Mouse (Mus musculus): Measurements from ENCODE around the gene Cdk8. TPM values are rescaled to one million over a fixed set of nuclear protein-coding genes. Genes with fewer than 3 reads are reported as not detected.
A peak's percentile ranks its signal among the peaks of the same experiment; 100 is the strongest.

Cdk8 gene
- polyA plus RNA-seq, 1 experiment from 2014 or later = 15.9 TPM

DNA sequence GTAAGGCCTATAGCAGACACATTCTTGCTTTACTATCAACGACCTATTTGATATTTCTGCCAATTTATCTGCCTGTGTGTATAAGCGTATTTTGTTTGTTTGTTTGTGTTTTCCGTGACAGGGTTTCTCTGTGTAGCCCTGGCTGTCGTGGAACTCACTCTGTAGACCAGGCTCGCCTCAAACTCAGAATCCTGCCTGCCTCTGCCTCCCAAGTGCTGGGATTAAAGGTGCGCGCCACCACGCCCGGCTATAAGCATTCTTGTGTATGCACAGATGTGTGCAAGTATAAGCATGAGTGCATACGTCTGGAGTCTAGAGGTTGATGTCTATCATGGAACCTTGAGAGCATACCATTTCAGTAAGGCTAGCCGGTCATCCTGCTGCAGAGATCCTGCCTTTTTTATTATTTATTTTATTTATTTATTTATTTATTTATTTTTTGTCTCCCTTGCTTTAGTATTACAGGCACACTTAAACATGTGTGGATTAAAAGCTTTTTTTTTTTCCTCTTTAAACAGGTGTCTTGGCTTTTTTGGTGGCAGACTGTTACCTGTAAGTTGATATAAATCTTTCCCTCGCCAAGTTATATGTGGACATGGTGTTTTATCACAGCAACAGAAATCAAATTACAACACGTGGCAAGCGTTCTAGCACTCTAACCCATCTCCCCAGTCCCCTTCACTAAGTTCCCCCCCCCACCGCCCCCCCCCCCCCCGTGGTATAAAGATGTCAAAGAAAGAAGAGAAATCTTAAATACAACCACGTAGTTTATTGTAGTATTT lies 970 bp upstream of the Cdk8 start:
- peak overlapping the region; percentile 88 for H3K9ac ChIP-seq (ENCODE audit: low read length)
- H3K27ac ChIP-seq (ENCODE audit: low read depth, low read length) = peak overlapping the region; percentile 97; the same call in 1 of the 2 replicates
- no peaks in the 10 kb centered on the region for H3K9me3 ChIP-seq (replicated peaks; ENCODE audit: control insufficient read depth, low read length)
- peak overlapping the region; percentile 72 for H3K4me3 ChIP-seq (ENCODE audit: low read depth, low read length)
- peak overlapping the region; percentile 80 for H3K4me2 ChIP-seq (ENCODE audit: low read length)
- ATAC-seq (peak; percentile 7), DNase-seq (ENCODE audit: low spot score) (no peak)
- WGBS = 58% methylated on average over 17 of the region's 17 CpGs
- H3K4me1 ChIP-seq (ENCODE audit: control insufficient read depth, insufficient read depth, low read length) = peaks cover 10% of the 10 kb centered on the region
- H3K27me3 ChIP-seq (replicated peaks; ENCODE audit: control insufficient read depth, insufficient read depth, low read length) = no peaks in the 10 kb centered on the region
- H3K36me3 ChIP-seq (ENCODE audit: control insufficient read depth, insufficient read depth, low read length) = no peaks in the 10 kb centered on the region

DNA sequence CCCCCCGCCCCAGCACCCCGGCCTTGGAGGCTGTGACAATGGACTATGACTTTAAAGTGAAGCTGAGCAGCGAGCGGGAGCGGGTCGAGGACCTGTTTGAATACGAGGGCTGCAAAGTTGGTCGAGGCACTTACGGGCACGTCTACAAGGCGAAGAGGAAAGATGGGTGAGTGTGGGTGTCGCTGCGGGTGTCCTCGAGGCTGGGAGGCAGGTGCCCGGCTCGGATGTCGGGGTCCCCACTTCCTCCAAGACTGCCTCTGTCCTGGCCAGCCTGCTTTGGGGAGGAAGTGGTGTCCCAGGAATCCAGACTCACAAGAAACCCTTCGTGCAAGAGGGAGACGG lies 596 bp downstream of the Cdk8 start:
- Histone ChIP-seq H3K4me1 (ENCODE audit: control insufficient read depth, insufficient read depth, low read length) (peaks cover 10% of the 10 kb centered on the region), H3K36me3 (ENCODE audit: control insufficient read depth, insufficient read depth, low read length) (no peaks in the 10 kb centered on the region), H3K9me3 (replicated peaks; ENCODE audit: control insufficient read depth, low read length) (no peaks in the 10 kb centered on the region), H3K4me2 (ENCODE audit: low read length) (peak overlapping the region; percentile 80), H3K9ac (ENCODE audit: low read length) (peak overlapping the region; percentile 88), H3K4me3 (ENCODE audit: low read depth, low read length) (peak overlapping the region; percentile 72), H3K27ac (ENCODE audit: low read depth, low read length) (peak overlapping the region; percentile 97), H3K27me3 (replicated peaks; ENCODE audit: control insufficient read depth, insufficient read depth, low read length) (no peaks in the 10 kb centered on the region)
- ATAC-seq (no peak; the same call in 1 of the 2 replicates), DNase-seq (ENCODE audit: low spot score) (no peak)
- WGBS = under 1% methylated on average over 19 of the region's 19 CpGs

DNA sequence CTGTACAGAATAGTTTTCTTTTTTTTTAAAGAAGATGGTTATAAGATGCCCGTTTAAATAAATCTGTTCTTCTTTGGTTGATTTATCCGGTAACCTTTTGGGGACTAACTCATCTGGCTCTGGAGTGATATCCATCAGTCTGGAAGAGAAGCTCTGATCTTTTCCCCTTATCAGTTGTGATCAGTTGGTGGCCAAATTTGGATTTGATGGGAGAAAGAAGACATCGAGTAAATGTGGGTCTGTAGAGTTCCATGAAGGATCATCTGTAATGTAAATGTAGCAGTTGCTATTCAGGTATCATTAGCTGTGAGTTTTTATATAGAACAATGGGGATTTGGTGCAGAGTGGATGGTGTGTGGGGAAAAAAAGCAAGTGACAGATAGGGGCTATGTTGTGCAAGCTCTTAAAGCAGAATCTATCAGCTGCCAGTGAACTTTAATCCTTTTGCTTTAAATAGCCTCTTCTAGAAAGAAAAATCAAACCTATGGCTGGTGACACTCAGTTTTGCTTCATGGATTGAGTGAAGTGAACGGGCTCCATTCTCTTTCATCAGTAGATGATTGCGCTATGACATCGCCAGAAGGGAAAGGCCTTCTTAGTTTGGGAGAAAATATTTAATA lies 1.1 kb downstream of the Cdk8 start:
- peak overlapping the region; percentile 80 for H3K4me2 ChIP-seq (ENCODE audit: low read length)
- no peaks in the 10 kb centered on the region for H3K9me3 ChIP-seq (replicated peaks; ENCODE audit: control insufficient read depth, low read length)
- ATAC-seq (no peak), DNase-seq (ENCODE audit: low spot score) (peak; percentile 5)
- H3K27me3 ChIP-seq (replicated peaks; ENCODE audit: control insufficient read depth, insufficient read depth, low read length) = no peaks in the 10 kb centered on the region
- H3K36me3 ChIP-seq (ENCODE audit: control insufficient read depth, insufficient read depth, low read length) = no peaks in the 10 kb centered on the region
- peaks cover 10% of the 10 kb centered on the region for H3K4me1 ChIP-seq (ENCODE audit: control insufficient read depth, insufficient read depth, low read length)
- WGBS = 34% methylated on average over 6 of the region's 6 CpGs
- peak overlapping the region; percentile 72 for H3K4me3 ChIP-seq (ENCODE audit: low read depth, low read length)
- H3K27ac ChIP-seq (ENCODE audit: low read depth, low read length) = no peak overlapping the region
- peak overlapping the region; percentile 88 for H3K9ac ChIP-seq (ENCODE audit: low read length)

DNA sequence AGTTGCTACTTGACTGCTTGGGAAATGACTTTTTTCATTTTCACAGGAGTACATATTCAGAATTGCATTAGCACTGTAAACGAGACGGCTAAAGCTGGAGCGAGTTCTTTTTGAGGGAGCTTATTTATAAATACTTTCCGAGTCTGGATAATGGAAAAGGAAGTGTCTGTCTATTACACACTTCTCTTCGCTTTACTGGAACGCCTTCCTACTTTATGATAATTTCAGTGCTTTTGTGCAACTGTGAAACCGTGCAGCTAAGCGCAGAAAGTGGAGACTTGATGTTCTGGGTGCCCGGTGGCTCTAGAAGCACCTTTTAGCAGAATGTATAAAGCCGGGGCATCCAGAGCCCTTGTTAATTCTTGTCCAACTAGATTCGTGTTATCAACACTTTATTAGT lies 1.8 kb downstream of the Cdk8 start:
- Histone ChIP-seq H3K27me3 (replicated peaks; ENCODE audit: control insufficient read depth, insufficient read depth, low read length) (no peaks in the 10 kb centered on the region), H3K4me1 (ENCODE audit: control insufficient read depth, insufficient read depth, low read length) (peaks cover 10% of the 10 kb centered on the region), H3K27ac (ENCODE audit: low read depth, low read length) (no peak overlapping the region), H3K36me3 (ENCODE audit: control insufficient read depth, insufficient read depth, low read length) (no peaks in the 10 kb centered on the region), H3K9me3 (replicated peaks; ENCODE audit: control insufficient read depth, low read length) (no peaks in the 10 kb centered on the region), H3K4me2 (ENCODE audit: low read length) (peak overlapping the region; percentile 80), H3K9ac (ENCODE audit: low read length) (peak overlapping the region; percentile 88), H3K4me3 (ENCODE audit: low read depth, low read length) (peak overlapping the region; percentile 72)
- 62% methylated on average over 11 of the region's 11 CpGs for WGBS
- ATAC-seq (no peak), DNase-seq (ENCODE audit: low spot score) (no peak)

DNA sequence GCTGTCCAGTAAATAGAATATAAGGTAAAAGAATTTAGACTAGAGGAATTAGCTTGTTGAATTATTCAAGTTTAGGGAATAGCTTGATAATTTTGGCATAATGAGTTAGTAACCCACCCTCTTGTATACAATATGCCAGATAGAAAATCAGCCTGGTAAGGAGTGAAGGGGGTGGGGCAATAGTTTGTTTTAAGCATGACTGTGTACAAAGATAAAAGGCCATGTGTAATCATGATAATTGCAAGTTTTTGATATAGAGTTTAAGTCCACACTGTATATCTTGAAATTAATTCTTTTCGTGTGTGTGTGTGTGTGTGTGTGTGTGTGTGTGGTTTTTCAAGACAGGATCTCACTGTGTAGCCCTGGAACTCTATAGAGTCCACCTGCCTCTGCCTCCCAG lies 3.3 kb downstream of the Cdk8 start:
- Histone ChIP-seq H3K4me2 (ENCODE audit: low read length) (no peak overlapping the region), H3K4me1 (ENCODE audit: control insufficient read depth, insufficient read depth, low read length) (peaks cover 10% of the 10 kb centered on the region), H3K9ac (ENCODE audit: low read length) (no peak overlapping the region), H3K27me3 (replicated peaks; ENCODE audit: control insufficient read depth, insufficient read depth, low read length) (no peaks in the 10 kb centered on the region), H3K9me3 (replicated peaks; ENCODE audit: control insufficient read depth, low read length) (no peaks in the 10 kb centered on the region), H3K36me3 (ENCODE audit: control insufficient read depth, insufficient read depth, low read length) (0 out of 2 replicates have a peak, but pooled peaks cover 2% of the 10 kb centered on the region), H3K4me3 (ENCODE audit: low read depth, low read length) (no peak overlapping the region), H3K27ac (ENCODE audit: low read depth, low read length) (no peak overlapping the region)
- 90% methylated on average over 1 of the region's 1 CpGs for WGBS
- no peak for ATAC-seq
- DNase-seq (ENCODE audit: low spot score) = no peak

DNA sequence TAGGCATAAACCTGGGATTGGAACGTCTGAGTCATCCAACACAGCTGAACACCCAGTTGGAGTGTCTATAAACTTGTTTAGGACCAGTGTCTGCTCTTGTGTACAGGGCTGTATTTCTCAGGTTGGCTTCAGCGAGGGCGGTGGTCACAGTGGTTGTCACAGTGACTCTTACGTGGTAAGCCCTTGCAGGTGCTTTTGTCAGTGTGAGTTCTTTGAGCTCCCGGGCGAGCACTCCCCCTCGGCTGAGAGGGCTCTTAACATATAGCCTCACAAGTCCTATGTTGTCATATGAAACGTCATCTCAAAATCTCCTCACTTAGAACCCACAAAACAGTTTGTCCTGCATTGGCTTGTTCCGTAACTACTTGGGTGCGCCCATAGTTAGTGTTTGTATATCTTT lies 7.2 kb downstream of the Cdk8 start:
- no peak for ATAC-seq
- Histone ChIP-seq H3K4me1 (ENCODE audit: control insufficient read depth, insufficient read depth, low read length) (peaks cover 5% of the 10 kb centered on the region; the same call in 1 of the 2 replicates), H3K36me3 (ENCODE audit: control insufficient read depth, insufficient read depth, low read length) (0 out of 2 replicates have a peak, but pooled peaks cover 2% of the 10 kb centered on the region), H3K4me2 (ENCODE audit: low read length) (no peak overlapping the region), H3K9ac (ENCODE audit: low read length) (no peak overlapping the region), H3K27ac (ENCODE audit: low read depth, low read length) (no peak overlapping the region), H3K9me3 (replicated peaks; ENCODE audit: control insufficient read depth, low read length) (no peaks in the 10 kb centered on the region), H3K27me3 (replicated peaks; ENCODE audit: control insufficient read depth, insufficient read depth, low read length) (no peaks in the 10 kb centered on the region), H3K4me3 (ENCODE audit: low read depth, low read length) (no peak overlapping the region)
- WGBS = 86% methylated on average over 10 of the region's 10 CpGs
- DNase-seq (ENCODE audit: low spot score) = no peak

DNA sequence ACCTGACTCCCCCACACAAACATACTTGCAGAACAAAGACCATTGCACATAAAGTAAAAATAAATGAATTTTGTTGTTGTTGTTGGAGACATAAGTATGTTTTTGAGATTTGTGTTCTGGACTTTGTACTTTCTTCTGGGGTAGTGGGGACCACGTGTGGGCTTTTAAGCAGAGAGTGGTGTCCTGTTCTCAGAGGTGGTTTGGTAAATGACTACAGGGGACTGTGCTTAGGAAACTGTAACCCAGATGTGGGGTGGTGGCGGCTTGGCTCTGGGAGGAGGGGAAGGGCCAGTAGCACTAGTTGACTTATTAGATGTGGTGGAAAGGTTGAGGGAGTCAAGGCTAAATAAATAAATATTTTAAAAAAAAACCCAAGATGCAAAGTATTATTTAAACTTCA lies 9.7 kb downstream of the Cdk8 start:
- ATAC-seq = no peak
- 0 out of 2 replicates have a peak, but pooled peaks cover 2% of the 10 kb centered on the region for H3K36me3 ChIP-seq (ENCODE audit: control insufficient read depth, insufficient read depth, low read length)
- WGBS = 92% methylated on average over 2 of the region's 2 CpGs

DNA sequence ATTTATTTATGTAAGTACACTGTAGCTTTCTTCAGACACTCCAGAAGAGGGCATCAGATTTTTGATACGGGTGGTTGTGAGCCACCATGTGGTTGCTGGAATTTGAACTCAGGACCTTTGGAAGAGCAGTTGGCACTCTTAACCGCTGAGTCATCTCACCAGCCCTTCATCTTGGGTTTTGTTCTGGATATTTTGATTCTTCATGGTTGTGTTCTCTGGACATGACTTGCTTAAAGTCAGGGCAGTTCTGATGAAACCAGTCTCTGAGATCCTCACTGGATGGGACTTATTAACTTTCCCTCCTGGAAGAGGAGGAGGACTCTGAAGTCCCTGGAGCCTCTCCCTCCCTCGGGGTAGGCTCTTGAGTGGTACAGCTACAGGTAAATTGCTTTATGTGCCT lies 10.2 kb downstream of the Cdk8 start:
- DNase-seq (ENCODE audit: low spot score) = no peak
- H3K27ac ChIP-seq (ENCODE audit: low read depth, low read length) = no peak overlapping the region
- H3K36me3 ChIP-seq (ENCODE audit: control insufficient read depth, insufficient read depth, low read length) = 0 out of 2 replicates have a peak, but pooled peaks cover 2% of the 10 kb centered on the region
- no peak for ATAC-seq
- no peak overlapping the region for H3K9ac ChIP-seq (ENCODE audit: low read length)
- no peaks in the 10 kb centered on the region for H3K4me1 ChIP-seq (ENCODE audit: control insufficient read depth, insufficient read depth, low read length)
- H3K27me3 ChIP-seq (replicated peaks; ENCODE audit: control insufficient read depth, insufficient read depth, low read length) = no peaks in the 10 kb centered on the region
- no peaks in the 10 kb centered on the region for H3K9me3 ChIP-seq (replicated peaks; ENCODE audit: control insufficient read depth, low read length)
- WGBS = 98% methylated on average over 3 of the region's 3 CpGs
- H3K4me3 ChIP-seq (ENCODE audit: low read depth, low read length) = no peak overlapping the region
- no peak overlapping the region for H3K4me2 ChIP-seq (ENCODE audit: low read length)

More for the DNA sequence above, 9.7 kb downstream of the Cdk8 start:
- H3K4me2 ChIP-seq (ENCODE audit: low read length) = no peak overlapping the region
- no peaks in the 10 kb centered on the region for H3K4me1 ChIP-seq (ENCODE audit: control insufficient read depth, insufficient read depth, low read length)
- H3K9ac ChIP-seq (ENCODE audit: low read length) = no peak overlapping the region
- no peak overlapping the region for H3K27ac ChIP-seq (ENCODE audit: low read depth, low read length)
- H3K27me3 ChIP-seq (replicated peaks; ENCODE audit: control insufficient read depth, insufficient read depth, low read length) = no peaks in the 10 kb centered on the region
- no peak for DNase-seq (ENCODE audit: low spot score)
- no peak overlapping the region for H3K4me3 ChIP-seq (ENCODE audit: low read depth, low read length)
- H3K9me3 ChIP-seq (replicated peaks; ENCODE audit: control insufficient read depth, low read length) = no peaks in the 10 kb centered on the region

DNA sequence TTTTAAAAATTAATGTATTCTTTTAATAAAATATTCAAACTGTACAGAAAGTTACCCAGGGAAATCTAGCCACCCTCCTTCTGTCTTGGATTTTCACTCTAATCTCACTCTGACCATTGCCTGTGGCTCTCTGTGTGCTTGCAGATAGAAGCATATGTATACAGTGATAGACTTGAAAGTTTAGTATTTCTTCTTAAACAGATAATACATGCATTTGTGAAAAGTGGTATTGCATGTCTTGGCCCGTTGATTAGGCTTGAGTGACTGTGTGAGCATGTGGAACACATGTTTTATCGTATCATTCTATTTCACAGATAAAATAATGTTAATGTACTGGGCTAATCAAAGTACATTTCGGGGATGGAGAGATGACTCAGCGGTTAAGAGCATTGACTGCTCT lies 14.2 kb downstream of the Cdk8 start:
- Histone ChIP-seq H3K4me2 (ENCODE audit: low read length) (no peak overlapping the region), H3K27ac (ENCODE audit: low read depth, low read length) (no peak overlapping the region), H3K27me3 (replicated peaks; ENCODE audit: control insufficient read depth, insufficient read depth, low read length) (no peaks in the 10 kb centered on the region), H3K4me3 (ENCODE audit: low read depth, low read length) (no peak overlapping the region), H3K36me3 (ENCODE audit: control insufficient read depth, insufficient read depth, low read length) (peaks cover 4% of the 10 kb centered on the region; the same call in 1 of the 2 replicates), H3K9me3 (replicated peaks; ENCODE audit: control insufficient read depth, low read length) (no peaks in the 10 kb centered on the region), H3K9ac (ENCODE audit: low read length) (no peak overlapping the region), H3K4me1 (ENCODE audit: control insufficient read depth, insufficient read depth, low read length) (no peaks in the 10 kb centered on the region)
- WGBS = 96% methylated on average over 4 of the region's 4 CpGs
- ATAC-seq (no peak), DNase-seq (ENCODE audit: low spot score) (no peak)
